Mouse (Mus musculus) intestine, embryonic 14.5 days (tissue): ENCODE measurements around the gene Mlxipl. TPM values are rescaled to one million over a fixed set of nuclear protein-coding genes. Genes with fewer than 3 reads are reported as not detected.

Experiments
- ATAC-seq: fragments of 200-750 bp; cut with Nextera tagmentation; replicated peaks from 2 replicates; pipeline ENCODE4 v1.8.0; 2017; ENCODE audit warnings: low read depth, moderate number of reproducible peaks, moderate TSS enrichment, moderate library complexity; ENCODE audit not compliant: low FRiP score, low TSS enrichment
- DNase-seq: peaks from one replicate; pipeline ENCODE4 v3.0.0-alpha.2; 2018; ENCODE audit warnings: low spot score
- H3K27ac ChIP-seq: fragments of 300-500 bp; sonication (generic); 2 replicates; pipeline ENCODE4 v1.5.1; 2014; ENCODE audit warnings: low read depth, mild to moderate bottlenecking, control low read depth
- H3K27me3 ChIP-seq: fragments of 300-500 bp; sonication (generic); replicated peaks from 2 replicates; pipeline ENCODE4 v1.6.1; 2014; ENCODE audit warnings: low read length, control low read depth; ENCODE audit not compliant: control insufficient read depth, insufficient read depth
- H3K36me3 ChIP-seq: fragments of 300-500 bp; sonication (generic); 2 replicates; pipeline ENCODE4 v1.6.1; 2014; ENCODE audit warnings: low read length, control low read depth; ENCODE audit not compliant: control insufficient read depth, insufficient read depth
- H3K4me1 ChIP-seq: fragments of 300-500 bp; sonication (generic); replicated peaks from 2 replicates; pipeline ENCODE4 v1.6.1; 2014; ENCODE audit warnings: low read length, control low read depth, mixed read lengths; ENCODE audit not compliant: control insufficient read depth, insufficient read depth
- H3K4me2 ChIP-seq: fragments of 300-500 bp; sonication (generic); 2 replicates; pipeline ENCODE4 v1.6.1; 2014; ENCODE audit warnings: low read length
- H3K4me3 ChIP-seq: fragments of 300-500 bp; sonication (generic); 2 replicates; pipeline ENCODE4 v1.5.1; 2014; ENCODE audit warnings: low read depth, low read length, control low read depth, mixed read lengths
- H3K9ac ChIP-seq: fragments of 300-500 bp; sonication (generic); 2 replicates; pipeline ENCODE4 v1.6.1; 2014; ENCODE audit warnings: mild to moderate bottlenecking, low read length
- H3K9me3 ChIP-seq: fragments of 300-500 bp; sonication (generic); 2 replicates; pipeline ENCODE4 v1.6.1; 2016; ENCODE audit warnings: low read length, control low read depth; ENCODE audit not compliant: control insufficient read depth
- WGBS: fragments of 180-500 bp; shearing (Covaris S2); extraction: QIAGEN DNeasy Blood & Tissue Kit; methylation state at CpG from one replicate; pipeline ENCODE4 v1.1.7; 2014; 5-methylcytosine and 5-hydroxymethylcytosine counted together
- polyA plus RNA-seq: library from polyadenylated mRNA; unstranded; fragments of >200 nt; fragmentation: Nextera tagmentation; extraction: Ambion mirVana; gene quantifications from 2 replicates; pipeline ENCODE4 v1.2.1, GENCODE M21; 2014

Gene Mlxipl
- polyA plus RNA-seq, 1 experiment from 2014 or later, result 6.4 TPM

GRCm38 (mm10) chr5:135115241-135115640 is 25.6 kb downstream of the Mlxipl start:
- whole genome bisulfite sequencing, result 80% methylated on average over 8 of the region's 8 CpGs
- Histone ChIP-seq H3K4me3 (no peak overlapping the region), H3K27me3 (0 out of 2 replicates have a peak, but pooled peaks cover 3% of the 10 kb centered on the region), H3K9ac (no peak overlapping the region), H3K36me3 (no peaks in the 10 kb centered on the region), H3K9me3 (no peaks in the 10 kb centered on the region), H3K27ac (no peak overlapping the region), H3K4me1 (no peaks in the 10 kb centered on the region), H3K4me2 (no peak overlapping the region)
- no peak for DNase-seq
- no peak for ATAC-seq

- H3K4me1 ChIP-seq, result no peaks in the 10 kb centered on the region
- DNase-seq, result peak; percentile 77
- no peaks in the 10 kb centered on the region for H3K9me3 ChIP-seq
- ATAC-seq, result peak; percentile 90
- no peak overlapping the region for H3K4me3 ChIP-seq
- H3K9ac ChIP-seq, result no peak overlapping the region
- 14% methylated on average over 6 of the region's 6 CpGs for WGBS
- H3K27ac ChIP-seq, result no peak overlapping the region
- peaks cover 9% of the 10 kb centered on the region for H3K27me3 ChIP-seq
- H3K4me2 ChIP-seq, result no peak overlapping the region
- H3K36me3 ChIP-seq, result no peaks in the 10 kb centered on the region
These were observed 28.9 kb downstream of the Mlxipl start for GRCm38 (mm10) chr5:135118589-135119081.

- Histone ChIP-seq H3K4me1 (no peaks in the 10 kb centered on the region), H3K9ac (no peak overlapping the region), H3K36me3 (no peaks in the 10 kb centered on the region), H3K4me3 (no peak overlapping the region), H3K27me3 (peaks cover 9% of the 10 kb centered on the region), H3K9me3 (no peaks in the 10 kb centered on the region), H3K27ac (no peak overlapping the region), H3K4me2 (no peak overlapping the region)
- no peak for DNase-seq
- ATAC-seq, result no peak
- 55% methylated on average over 4 of the region's 4 CpGs for WGBS
These were observed 31.1 kb downstream of the Mlxipl start for GRCm38 (mm10) chr5:135120753-135121152.

GRCm38 (mm10) chr5:135126121-135126520 is 36.4 kb downstream of the Mlxipl start:
- Histone ChIP-seq H3K4me3 (no peak overlapping the region), H3K9ac (no peak overlapping the region), H3K27ac (no peak overlapping the region), H3K4me2 (no peak overlapping the region), H3K27me3 (peaks cover 7% of the 10 kb centered on the region), H3K4me1 (no peaks in the 10 kb centered on the region), H3K36me3 (no peaks in the 10 kb centered on the region), H3K9me3 (no peaks in the 10 kb centered on the region)
- WGBS, result 60% methylated on average over 6 of the region's 6 CpGs
- DNase-seq (no peak), ATAC-seq (no peak)

GRCm38 (mm10) chr5:135127669-135128068 is 38.0 kb downstream of the Mlxipl start:
- no peaks in the 10 kb centered on the region for H3K36me3 ChIP-seq
- no peak overlapping the region for H3K27ac ChIP-seq
- ATAC-seq (no peak), DNase-seq (no peak)
- WGBS, result 80% methylated on average over 6 of the region's 6 CpGs
- no peaks in the 10 kb centered on the region for H3K4me1 ChIP-seq
- H3K27me3 ChIP-seq, result peaks cover 7% of the 10 kb centered on the region
- no peaks in the 10 kb centered on the region for H3K9me3 ChIP-seq
- H3K9ac ChIP-seq, result no peak overlapping the region
- H3K4me3 ChIP-seq, result no peak overlapping the region
- no peak overlapping the region for H3K4me2 ChIP-seq

- Histone ChIP-seq H3K36me3 (no peaks in the 10 kb centered on the region), H3K9ac (no peak overlapping the region), H3K27ac (no peak overlapping the region), H3K4me3 (no peak overlapping the region), H3K4me1 (no peaks in the 10 kb centered on the region), H3K27me3 (peaks cover 25% of the 10 kb centered on the region), H3K4me2 (no peak overlapping the region), H3K9me3 (no peaks in the 10 kb centered on the region)
- ATAC-seq (no peak), DNase-seq (no peak)
- 84% methylated on average over 4 of the region's 4 CpGs for WGBS
These were observed 40.1 kb downstream of the Mlxipl start for GRCm38 (mm10) chr5:135129747-135130146.

- Histone ChIP-seq H3K4me3 (no peak overlapping the region), H3K27ac (no peak overlapping the region), H3K4me2 (peak overlapping the region; percentile 37), H3K9me3 (no peaks in the 10 kb centered on the region), H3K9ac (no peak overlapping the region), H3K4me1 (no peaks in the 10 kb centered on the region), H3K27me3 (peaks cover 27% of the 10 kb centered on the region), H3K36me3 (no peaks in the 10 kb centered on the region)
- DNase-seq (peak; percentile 64), ATAC-seq (0 out of 2 replicates have a peak, but pooled peaks have one; percentile 48)
- WGBS, result 5% methylated on average over 26 of the region's 26 CpGs
These were observed 44.2 kb downstream of the Mlxipl start for GRCm38 (mm10) chr5:135133736-135134405.

- Histone ChIP-seq H3K4me2 (peak overlapping the region; percentile 37), H3K36me3 (no peaks in the 10 kb centered on the region), H3K27ac (no peak overlapping the region), H3K9ac (no peak overlapping the region), H3K27me3 (peaks cover 27% of the 10 kb centered on the region), H3K4me1 (no peaks in the 10 kb centered on the region), H3K9me3 (no peaks in the 10 kb centered on the region), H3K4me3 (no peak overlapping the region)
- WGBS, result 6% methylated on average over 8 of the region's 8 CpGs
- ATAC-seq, result no peak
- DNase-seq, result peak; percentile 59
These were observed 44.8 kb downstream of the Mlxipl start for GRCm38 (mm10) chr5:135134534-135134933.

- H3K9ac ChIP-seq, result no peak overlapping the region
- H3K27ac ChIP-seq, result no peak overlapping the region
- H3K36me3 ChIP-seq, result no peaks in the 10 kb centered on the region
- 0 out of 2 replicates have a peak, but pooled peaks cover 2% of the 10 kb centered on the region for H3K27me3 ChIP-seq
- ATAC-seq (no peak), DNase-seq (no peak)
- WGBS, result 73% methylated on average over 2 of the region's 2 CpGs
- H3K4me1 ChIP-seq, result no peaks in the 10 kb centered on the region
- no peaks in the 10 kb centered on the region for H3K9me3 ChIP-seq
- no peak overlapping the region for H3K4me3 ChIP-seq
- no peak overlapping the region for H3K4me2 ChIP-seq
These were observed 50.2 kb downstream of the Mlxipl start for GRCm38 (mm10) chr5:135139881-135140280.
